Mouse (Mus musculus) megakaryocyte, embryonic 14.5 days (primary cell): Measurements from ENCODE around the gene Myo15b.

Experiments used
- FLI1 ChIP-seq: IDR thresholded peaks from 2 replicates; pipeline ENCODE4 v1.6.1; 2012; ENCODE audit warnings: low read length, inconsistent platforms, mixed read lengths
- GATA1 ChIP-seq: IDR thresholded peaks from 3 replicates; pipeline ENCODE4 v1.6.1; 2012; ENCODE audit warnings: mixed read lengths, low read length, inconsistent platforms, borderline replicate concordance

DNA sequence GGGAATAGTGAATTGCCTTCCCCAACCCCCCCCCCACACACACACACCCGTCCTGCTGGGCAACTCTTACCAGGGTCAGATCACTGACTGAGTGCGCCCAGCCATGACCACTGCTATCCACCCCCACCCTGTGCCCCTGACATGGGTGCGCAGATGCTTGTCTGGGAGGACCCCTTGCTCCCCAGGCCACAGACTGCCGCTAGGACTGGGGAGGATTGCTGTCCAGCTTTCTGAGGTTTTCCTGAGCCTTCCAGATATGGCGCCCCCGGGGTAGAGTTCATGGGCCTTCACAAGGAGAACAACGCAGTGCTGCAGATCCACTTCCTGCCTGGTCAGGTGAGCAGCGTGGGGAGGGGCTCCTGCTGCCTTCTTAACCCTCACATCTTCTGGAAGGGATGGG lies 14.0 kb upstream of the Myo15b start:
- TF ChIP-seq GATA1 (no peak), FLI1 (no peak)
